Mouse (Mus musculus) forebrain, embryonic 13.5 days (tissue): ENCODE measurements around the gene Pigk. TPM values are rescaled to one million over a fixed set of nuclear protein-coding genes. Genes with fewer than 3 reads are reported as not detected.
A peak's percentile ranks its signal among the peaks of the same experiment; 100 is the strongest.

Experiments used
- ATAC-seq: fragments of 200-750 bp; cut with Nextera tagmentation; 2 replicates; pipeline ENCODE4 v1.8.0; 2017
- H3K27ac ChIP-seq: fragments of 300-500 bp; sonication (generic); 2 replicates; pipeline ENCODE4 v1.5.1; 2015; ENCODE audit warnings: inconsistent platforms, mild to moderate bottlenecking, moderate library complexity
- H3K27me3 ChIP-seq: fragments of 300-500 bp; sonication (generic); 2 replicates; pipeline ENCODE4 v1.6.1; 2015; ENCODE audit warnings: mild to moderate bottlenecking, inconsistent platforms
- H3K36me3 ChIP-seq: fragments of 300-500 bp; sonication (generic); 2 replicates; pipeline ENCODE4 v1.6.1; 2015; ENCODE audit warnings: mild to moderate bottlenecking, inconsistent platforms; ENCODE audit not compliant: poor library complexity, severe bottlenecking
- H3K4me1 ChIP-seq: fragments of 300-500 bp; sonication (generic); 2 replicates; pipeline ENCODE4 v1.6.1; 2015; ENCODE audit warnings: inconsistent platforms
- H3K4me2 ChIP-seq: fragments of 300-500 bp; sonication (generic); 2 replicates; pipeline ENCODE4 v1.6.1; 2015; ENCODE audit warnings: inconsistent platforms, mild to moderate bottlenecking, moderate library complexity
- H3K4me3 ChIP-seq: fragments of 300-500 bp; sonication (generic); 2 replicates; pipeline ENCODE4 v1.5.1; 2015; ENCODE audit warnings: mild to moderate bottlenecking, inconsistent platforms
- H3K9ac ChIP-seq: fragments of 300-500 bp; sonication (generic); 2 replicates; pipeline ENCODE4 v1.6.1; 2015; ENCODE audit warnings: mild to moderate bottlenecking, inconsistent platforms
- H3K9me3 ChIP-seq: fragments of 300-500 bp; sonication (generic); replicated peaks from 2 replicates; pipeline ENCODE4 v1.6.1; 2016; ENCODE audit warnings: inconsistent platforms
- WGBS: fragments of 180-500 bp; shearing (Covaris S2); methylation state at CpG from one replicate; pipeline ENCODE4 v1.1.7; 2015; 5-methylcytosine and 5-hydroxymethylcytosine counted together
- polyA plus RNA-seq: library from polyadenylated mRNA; unstranded; fragments of >200 nt; fragmentation: Nextera tagmentation; extraction: Ambion mirVana; gene quantifications from 2 replicates; pipeline ENCODE4 v1.2.1, GENCODE M21; 2015

The Pigk gene
- polyA plus RNA-seq, 1 experiment from 2014 or later: 29.0 TPM

GRCm38 (mm10) chr3:152757464-152758393 is 43.8 kb downstream of the Pigk start:
- no peaks in the 10 kb centered on the region for H3K9me3 ChIP-seq
- H3K4me3 ChIP-seq: no peak overlapping the region
- H3K9ac ChIP-seq: no peak overlapping the region
- H3K36me3 ChIP-seq: no peaks in the 10 kb centered on the region
- peaks cover 31% of the 10 kb centered on the region for H3K4me1 ChIP-seq
- H3K27me3 ChIP-seq: no peaks in the 10 kb centered on the region
- H3K4me2 ChIP-seq: no peak overlapping the region
- peak; percentile 25 for ATAC-seq
- 80% methylated on average over 12 of the region's 12 CpGs for WGBS
- peak overlapping the region; percentile 1; the same call in 1 of the 2 replicates for H3K27ac ChIP-seq

DNA sequence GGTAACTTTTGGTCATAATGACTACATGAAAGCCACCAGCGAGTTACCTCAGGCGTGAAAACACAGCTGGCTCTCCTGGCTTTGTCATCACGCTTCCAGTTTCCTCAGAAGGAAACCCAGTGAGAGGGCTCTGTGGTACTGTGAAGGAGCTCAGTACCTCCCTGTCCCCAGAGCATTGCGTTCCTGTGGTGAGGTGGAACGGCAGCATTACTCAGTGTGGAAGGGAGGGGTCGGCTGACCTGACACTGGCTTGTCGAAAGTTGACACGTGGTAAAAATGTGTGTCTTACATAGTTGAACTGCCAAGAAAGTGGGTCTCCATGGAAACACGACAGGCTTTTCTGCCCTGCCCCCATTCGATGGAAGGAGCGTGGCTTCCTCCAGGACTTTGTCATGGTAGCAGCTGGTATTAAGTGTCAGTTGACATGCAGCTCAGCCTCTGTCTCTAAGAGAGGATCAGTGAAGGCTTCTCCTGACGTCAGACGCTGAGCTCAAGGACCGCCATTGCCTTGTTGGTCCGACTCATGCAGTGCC is 44.7 kb downstream of the Pigk start:
- H3K4me1 ChIP-seq: peaks cover 31% of the 10 kb centered on the region
- no peak for ATAC-seq
- WGBS: 69% methylated on average over 15 of the region's 15 CpGs
- H3K36me3 ChIP-seq: no peaks in the 10 kb centered on the region
- H3K27ac ChIP-seq: no peak overlapping the region
- no peak overlapping the region for H3K4me2 ChIP-seq
- no peaks in the 10 kb centered on the region for H3K27me3 ChIP-seq
- no peak overlapping the region for H3K4me3 ChIP-seq
- no peak overlapping the region for H3K9ac ChIP-seq
- no peaks in the 10 kb centered on the region for H3K9me3 ChIP-seq

DNA sequence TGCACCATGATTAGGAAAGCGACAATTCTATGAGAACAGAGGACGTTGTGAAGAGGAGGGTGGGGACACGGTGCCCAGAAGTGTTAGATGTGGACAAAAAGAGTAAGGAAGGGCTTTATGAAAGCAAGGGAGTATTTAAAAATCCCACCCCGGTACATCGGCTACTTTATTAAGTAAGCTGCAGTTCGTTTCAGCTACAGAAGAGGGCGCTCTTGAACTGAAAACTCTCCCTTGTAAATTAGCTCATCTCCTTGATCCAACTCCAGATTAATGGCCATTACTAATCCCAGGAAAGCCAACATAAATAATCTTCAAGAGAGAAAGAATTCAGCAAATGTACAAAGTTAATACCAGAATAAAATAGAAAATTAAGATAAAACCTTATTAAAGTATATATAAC is 47.2 kb downstream of the Pigk start:
- ATAC-seq: no peak
- no peak overlapping the region for H3K9ac ChIP-seq
- no peak overlapping the region for H3K27ac ChIP-seq
- H3K27me3 ChIP-seq: no peaks in the 10 kb centered on the region
- H3K4me2 ChIP-seq: no peak overlapping the region
- H3K4me3 ChIP-seq: no peak overlapping the region
- no peaks in the 10 kb centered on the region for H3K9me3 ChIP-seq
- H3K36me3 ChIP-seq: no peaks in the 10 kb centered on the region
- H3K4me1 ChIP-seq: peaks cover 30% of the 10 kb centered on the region
- WGBS: 17% methylated on average over 7 of the region's 7 CpGs

GRCm38 (mm10) chr3:152761661-152762060 is 47.8 kb downstream of the Pigk start:
- Histone ChIP-seq H3K4me1 (peaks cover 26% of the 10 kb centered on the region), H3K27me3 (no peaks in the 10 kb centered on the region), H3K9me3 (no peaks in the 10 kb centered on the region), H3K4me2 (no peak overlapping the region), H3K4me3 (no peak overlapping the region), H3K36me3 (no peaks in the 10 kb centered on the region), H3K27ac (no peak overlapping the region), H3K9ac (no peak overlapping the region)
- WGBS: 82% methylated on average over 8 of the region's 8 CpGs
- no peak for ATAC-seq

- no peak overlapping the region for H3K4me3 ChIP-seq
- peaks cover 19% of the 10 kb centered on the region for H3K4me1 ChIP-seq
- no peak overlapping the region for H3K27ac ChIP-seq
- H3K4me2 ChIP-seq: no peak overlapping the region
- H3K9me3 ChIP-seq: no peaks in the 10 kb centered on the region
- WGBS: 93% methylated on average over 8 of the region's 8 CpGs
- no peak overlapping the region for H3K9ac ChIP-seq
- no peaks in the 10 kb centered on the region for H3K36me3 ChIP-seq
- ATAC-seq: no peak
- H3K27me3 ChIP-seq: no peaks in the 10 kb centered on the region
Observed at GRCm38 (mm10) chr3:152762302-152762701, 48.4 kb downstream of the Pigk start.

GRCm38 (mm10) chr3:152763139-152763882 is 49.4 kb downstream of the Pigk start:
- Histone ChIP-seq H3K4me1 (peaks cover 14% of the 10 kb centered on the region), H3K9ac (no peak overlapping the region), H3K27me3 (no peaks in the 10 kb centered on the region), H3K4me3 (0 out of 2 replicates have a peak overlapping the region, but pooled peaks have one; percentile 9), H3K27ac (no peak overlapping the region), H3K4me2 (peak overlapping the region; percentile 32), H3K36me3 (peaks cover 2% of the 10 kb centered on the region; the same call in 1 of the 2 replicates), H3K9me3 (no peaks in the 10 kb centered on the region)
- 51% methylated on average over 26 of the region's 26 CpGs for WGBS
- ATAC-seq: no peak

- ATAC-seq: no peak
- Histone ChIP-seq H3K27me3 (no peaks in the 10 kb centered on the region), H3K4me1 (0 out of 2 replicates have a peak, but pooled peaks cover 7% of the 10 kb centered on the region), H3K4me3 (no peak overlapping the region), H3K27ac (no peak overlapping the region), H3K36me3 (peaks cover 16% of the 10 kb centered on the region), H3K9me3 (no peaks in the 10 kb centered on the region), H3K4me2 (no peak overlapping the region), H3K9ac (no peak overlapping the region)
- WGBS: 62% methylated on average over 8 of the region's 8 CpGs
Observed at GRCm38 (mm10) chr3:152764516-152765312, 50.8 kb downstream of the Pigk start.

DNA sequence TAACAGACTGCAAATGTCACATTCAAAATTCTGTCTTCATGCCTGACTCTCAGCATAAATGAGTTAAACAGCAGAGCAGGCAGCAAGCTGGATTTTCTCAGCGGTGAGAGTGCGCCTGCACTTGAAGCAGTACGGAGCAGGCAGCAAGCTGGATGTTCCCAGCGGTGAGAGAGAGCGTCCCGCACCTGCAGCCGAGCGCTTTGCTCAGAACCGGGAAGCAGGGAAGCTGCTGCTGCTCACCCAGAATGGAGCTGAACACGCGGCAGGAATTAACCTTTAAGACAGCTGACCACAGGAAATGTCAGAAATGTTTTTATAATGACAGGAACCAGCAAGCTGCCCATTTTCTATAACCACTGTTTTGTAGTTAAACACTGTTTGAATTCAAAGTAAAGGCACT is 53.6 kb downstream of the Pigk start:
- no peak overlapping the region for H3K4me2 ChIP-seq
- no peak for ATAC-seq
- no peak overlapping the region for H3K9ac ChIP-seq
- WGBS: 77% methylated on average over 11 of the region's 11 CpGs
- H3K27me3 ChIP-seq: no peaks in the 10 kb centered on the region
- H3K27ac ChIP-seq: no peak overlapping the region
- 0 out of 2 replicates have a peak, but pooled peaks cover 4% of the 10 kb centered on the region for H3K4me1 ChIP-seq
- no peak overlapping the region for H3K4me3 ChIP-seq
- peaks cover 21% of the 10 kb centered on the region for H3K36me3 ChIP-seq
- no peaks in the 10 kb centered on the region for H3K9me3 ChIP-seq

DNA sequence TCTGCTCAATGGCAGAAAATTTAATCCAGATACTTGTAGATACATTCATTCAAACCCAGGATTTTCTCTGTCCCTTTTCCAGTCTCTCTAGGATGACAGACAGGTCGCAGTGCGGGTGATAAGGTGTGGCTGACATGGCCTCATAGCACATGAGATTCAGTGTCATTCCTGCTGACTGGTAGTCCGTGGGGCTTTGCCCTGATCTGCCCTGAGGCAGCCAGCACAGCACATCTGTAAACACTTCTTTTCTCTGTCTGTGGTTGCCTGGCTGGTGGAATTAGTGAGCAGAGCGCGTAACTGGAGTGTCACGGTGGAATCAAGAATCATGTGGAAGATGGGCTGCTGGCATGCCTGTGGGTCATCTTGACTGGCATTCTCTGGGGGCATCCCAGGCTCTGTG is 56.2 kb downstream of the Pigk start:
- 87% methylated on average over 6 of the region's 6 CpGs for WGBS
- Histone ChIP-seq H3K9ac (no peak overlapping the region), H3K9me3 (no peaks in the 10 kb centered on the region), H3K27me3 (no peaks in the 10 kb centered on the region), H3K27ac (no peak overlapping the region), H3K4me2 (no peak overlapping the region), H3K36me3 (peaks cover 24% of the 10 kb centered on the region), H3K4me3 (no peak overlapping the region), H3K4me1 (no peaks in the 10 kb centered on the region)
- no peak for ATAC-seq

DNA sequence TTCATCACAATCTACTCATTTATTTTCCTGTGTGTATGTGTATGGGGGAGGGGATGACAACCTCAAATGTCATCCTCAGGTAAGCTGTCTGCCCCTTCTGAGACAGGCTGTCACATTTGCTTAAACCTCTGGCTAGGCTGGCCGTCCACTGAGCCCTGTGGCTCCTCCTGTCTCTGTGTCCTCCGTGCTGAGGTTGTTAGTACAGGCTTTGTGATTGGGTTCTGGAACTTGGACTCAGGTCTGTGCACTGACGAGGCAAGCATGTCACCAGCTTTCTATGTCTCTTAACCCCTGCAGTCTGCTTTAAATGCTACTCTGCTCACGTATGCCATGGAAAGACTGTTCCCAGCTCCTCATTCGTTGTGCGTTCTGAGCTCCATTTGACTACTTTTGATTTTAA is 62.5 kb downstream of the Pigk start:
- no peak overlapping the region for H3K4me2 ChIP-seq
- no peaks in the 10 kb centered on the region for H3K4me1 ChIP-seq
- WGBS: 78% methylated on average over 6 of the region's 6 CpGs
- H3K36me3 ChIP-seq: peaks cover 4% of the 10 kb centered on the region; the same call in 1 of the 2 replicates
- H3K9ac ChIP-seq: no peak overlapping the region
- no peaks in the 10 kb centered on the region for H3K9me3 ChIP-seq
- no peak overlapping the region for H3K27ac ChIP-seq
- ATAC-seq: no peak
- no peaks in the 10 kb centered on the region for H3K27me3 ChIP-seq
- H3K4me3 ChIP-seq: no peak overlapping the region

- H3K27me3 ChIP-seq: no peaks in the 10 kb centered on the region
- H3K9ac ChIP-seq: no peak overlapping the region
- WGBS: 86% methylated on average over 16 of the region's 16 CpGs
- H3K4me3 ChIP-seq: no peak overlapping the region
- no peak overlapping the region for H3K27ac ChIP-seq
- no peaks in the 10 kb centered on the region for H3K4me1 ChIP-seq
- ATAC-seq: no peak
- no peaks in the 10 kb centered on the region for H3K9me3 ChIP-seq
- no peak overlapping the region for H3K4me2 ChIP-seq
- H3K36me3 ChIP-seq: peaks cover 4% of the 10 kb centered on the region; the same call in 1 of the 2 replicates
Observed at GRCm38 (mm10) chr3:152776872-152777540, 63.1 kb downstream of the Pigk start.
